Mouse (Mus musculus) mouse embryonic stem cell (cell line): ENCODE results near the gene Ppp4c.
"Not testable (repeated sequence)": the region's sequence is repeated elsewhere in the genome, so short reads cannot be mapped to it uniquely, and the experiment has no call there.

ENCODE experiments used
- in situ Hi-C, 2 experiments: fragments of 300-500 bp; cut with MboI; formaldehyde crosslinking; loops; 1 replicate in 1 of 2; 3 replicates in 1 of 2; pipeline ENCODE4 v1.14.3; 2019 to 2020; ENCODE audit warnings: low sequenced_read_pairs in 2 of 2, low pct_unique_long_range_greater_than_20kb in 1 of 2, mixed read lengths in 1 of 2; ENCODE audit not compliant: unreplicated experiment in 1 of 2

Ppp4c gene

DNA sequence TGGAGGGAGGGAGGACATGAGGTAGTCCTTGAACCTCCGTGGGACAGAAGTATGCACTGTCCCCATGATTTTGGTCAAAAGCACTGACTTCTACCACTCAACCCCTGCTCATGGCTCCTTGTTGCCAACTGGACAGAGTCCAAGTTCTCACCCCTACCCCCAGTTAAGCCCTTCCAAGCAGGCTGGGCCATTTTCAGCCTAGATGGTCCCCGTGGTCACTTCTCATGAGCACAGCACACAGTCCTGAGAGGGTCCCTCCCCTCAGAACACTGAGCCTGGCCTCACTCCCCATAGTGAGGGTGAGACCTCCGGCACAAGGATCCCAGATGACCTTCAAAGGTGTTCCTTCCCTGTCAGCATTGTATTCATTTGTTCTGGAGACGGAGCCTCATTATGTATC, 3.2 kb downstream of the Ppp4c start:
- in situ Hi-C loops: no loop called here

DNA sequence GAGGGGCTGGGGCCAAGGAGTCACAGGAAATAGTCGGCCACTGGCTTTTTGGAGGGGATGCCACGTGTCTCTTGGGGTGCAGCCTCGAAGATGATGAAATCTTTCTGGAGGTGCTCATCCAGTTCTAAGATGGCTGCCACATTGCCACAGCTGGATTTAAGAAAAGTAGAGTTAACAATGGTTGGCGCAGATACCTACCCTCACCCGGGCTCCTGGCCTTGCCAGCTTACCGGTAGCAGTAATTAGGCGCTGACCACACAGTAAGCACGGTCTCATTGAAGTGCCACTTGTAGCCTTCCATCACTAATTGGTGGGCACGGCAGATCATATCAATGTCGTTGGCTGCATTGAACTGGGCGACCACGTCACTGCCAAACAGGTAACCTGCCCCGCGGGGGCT, 6.2 kb downstream of the Ppp4c start:
- in situ Hi-C loops: no loop called here

DNA sequence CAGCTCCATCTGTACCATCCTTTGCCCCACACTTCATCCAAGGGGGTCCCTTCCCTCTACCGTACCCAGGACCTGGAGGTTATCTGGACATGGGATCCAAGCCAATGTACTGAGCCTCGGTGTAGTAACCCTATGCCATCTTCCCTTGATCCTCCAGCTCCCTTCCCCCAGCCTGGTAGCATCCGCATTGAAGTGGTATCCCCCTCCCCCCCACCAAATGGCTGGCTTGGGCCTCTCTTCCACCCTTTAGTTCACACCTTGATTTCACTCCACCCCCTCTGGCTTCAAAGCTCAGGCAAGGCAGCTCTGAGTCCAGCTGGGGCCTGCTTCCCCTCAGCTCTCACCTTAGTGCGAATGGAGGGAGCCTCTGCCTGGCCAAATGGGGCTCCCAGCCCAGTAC, 7.2 kb downstream of the Ppp4c start:
- in situ Hi-C loops: no loop called here

DNA sequence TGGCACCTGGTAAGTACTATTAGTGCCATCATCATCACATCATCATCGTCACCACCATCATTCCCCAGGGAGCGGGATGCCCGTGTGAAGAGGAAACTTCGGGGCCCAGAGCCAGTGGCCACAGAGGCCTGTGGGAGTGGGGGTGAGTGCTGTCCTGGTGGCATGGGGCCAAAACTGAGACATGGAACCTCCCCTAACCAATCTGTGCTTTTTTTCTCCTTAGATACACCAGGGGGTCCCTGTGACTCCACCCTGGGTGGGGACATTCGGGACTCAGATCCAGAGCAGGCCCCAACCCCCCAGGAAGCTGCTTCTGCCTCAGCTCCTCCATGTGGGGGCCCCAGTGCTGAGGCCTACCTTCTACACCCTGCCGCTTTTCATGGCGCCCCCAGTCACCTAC, 7.8 kb downstream of the Ppp4c start:
- in situ Hi-C loops: no loop called here

DNA sequence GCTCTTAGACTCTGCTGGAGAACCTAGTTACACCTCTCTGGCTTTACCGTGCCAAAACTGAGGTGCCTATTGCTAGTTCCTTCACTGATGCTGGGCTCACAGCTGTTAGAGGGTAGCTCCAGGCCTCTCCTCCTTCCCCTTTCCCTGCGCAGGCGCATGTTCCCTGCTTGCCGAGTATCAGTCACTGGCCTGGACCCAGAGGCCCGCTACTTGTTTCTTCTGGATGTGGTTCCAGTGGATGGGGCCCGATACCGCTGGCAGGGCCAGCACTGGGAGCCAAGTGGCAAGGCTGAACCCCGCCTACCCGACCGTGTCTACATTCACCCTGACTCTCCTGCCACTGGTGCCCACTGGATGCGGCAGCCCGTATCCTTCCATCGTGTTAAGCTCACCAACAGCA, 9.6 kb downstream of the Ppp4c start:
- in situ Hi-C loops: no loop called here

DNA sequence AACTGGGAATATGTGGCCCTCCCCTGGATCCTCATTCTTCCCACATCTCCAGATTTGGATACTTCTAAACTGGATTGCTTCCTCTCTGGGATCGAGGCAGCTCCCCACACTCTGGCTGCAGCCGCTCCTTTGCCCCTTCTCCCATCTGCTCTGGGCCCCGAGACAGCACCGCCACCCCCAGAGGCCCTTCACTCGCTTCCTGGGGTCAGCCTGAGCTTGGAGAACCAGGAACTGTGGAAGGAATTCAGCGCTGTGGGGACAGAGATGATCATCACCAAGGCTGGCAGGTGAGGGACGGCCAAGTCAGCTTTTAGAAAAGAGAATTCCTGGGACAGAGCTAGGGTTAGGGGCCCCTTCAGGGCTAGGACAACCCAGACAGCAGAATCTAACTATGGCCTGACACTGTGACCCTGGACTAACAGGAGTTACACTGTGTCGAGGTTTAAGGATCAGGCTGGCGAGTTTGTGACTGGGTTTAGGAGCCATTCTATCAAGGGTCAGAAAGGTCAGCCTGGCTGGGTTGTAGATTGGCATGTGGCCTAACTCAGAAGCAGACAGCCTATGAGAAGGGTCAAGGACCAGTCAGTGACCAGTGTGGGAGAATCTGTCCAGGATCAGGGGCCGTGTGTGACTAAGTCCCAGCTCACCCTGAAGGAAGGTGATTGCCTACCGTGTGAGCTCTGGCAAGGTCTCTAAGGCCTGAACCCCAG, 10.5 kb downstream of the Ppp4c start:
- in situ Hi-C loops: no loop called here

DNA sequence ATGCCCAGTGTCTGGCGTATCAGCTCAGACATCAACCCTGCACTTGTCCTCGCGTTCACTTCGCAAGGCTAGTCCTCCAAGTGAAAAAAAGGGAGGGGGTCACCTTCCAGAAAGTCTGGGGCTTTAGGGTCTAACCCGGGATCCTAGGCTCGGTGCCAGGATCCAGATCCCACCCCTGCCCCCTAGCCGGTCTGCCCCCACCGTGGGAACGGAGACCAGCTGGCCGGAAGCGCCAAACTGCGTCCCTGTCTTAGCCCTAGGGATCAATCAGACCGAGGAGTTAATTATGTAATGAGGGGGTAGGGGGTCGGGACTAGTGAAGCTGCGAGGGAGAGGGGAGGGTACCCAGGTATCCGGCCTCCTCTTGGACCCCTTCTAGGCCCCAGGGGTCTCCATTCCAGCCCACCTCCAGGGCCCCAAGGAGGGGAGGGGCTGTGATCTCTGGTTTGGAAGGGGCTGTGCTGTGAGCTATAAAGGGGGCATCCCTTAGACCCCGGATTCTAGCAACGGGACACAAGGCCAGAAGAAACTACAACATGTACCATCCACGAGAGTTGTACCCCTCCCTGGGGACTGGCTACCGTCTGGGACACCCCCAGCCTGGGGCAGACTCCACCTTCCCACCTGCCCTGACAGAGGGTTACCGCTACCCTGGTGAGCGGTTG, 11.2 kb downstream of the Ppp4c start, which contains the start of gene Tbx6:
Gene Tbx6, plus strand, starts transcription at position 513 of the 665 bp plus-strand sequence.
- in situ Hi-C loops: no loop called here

DNA sequence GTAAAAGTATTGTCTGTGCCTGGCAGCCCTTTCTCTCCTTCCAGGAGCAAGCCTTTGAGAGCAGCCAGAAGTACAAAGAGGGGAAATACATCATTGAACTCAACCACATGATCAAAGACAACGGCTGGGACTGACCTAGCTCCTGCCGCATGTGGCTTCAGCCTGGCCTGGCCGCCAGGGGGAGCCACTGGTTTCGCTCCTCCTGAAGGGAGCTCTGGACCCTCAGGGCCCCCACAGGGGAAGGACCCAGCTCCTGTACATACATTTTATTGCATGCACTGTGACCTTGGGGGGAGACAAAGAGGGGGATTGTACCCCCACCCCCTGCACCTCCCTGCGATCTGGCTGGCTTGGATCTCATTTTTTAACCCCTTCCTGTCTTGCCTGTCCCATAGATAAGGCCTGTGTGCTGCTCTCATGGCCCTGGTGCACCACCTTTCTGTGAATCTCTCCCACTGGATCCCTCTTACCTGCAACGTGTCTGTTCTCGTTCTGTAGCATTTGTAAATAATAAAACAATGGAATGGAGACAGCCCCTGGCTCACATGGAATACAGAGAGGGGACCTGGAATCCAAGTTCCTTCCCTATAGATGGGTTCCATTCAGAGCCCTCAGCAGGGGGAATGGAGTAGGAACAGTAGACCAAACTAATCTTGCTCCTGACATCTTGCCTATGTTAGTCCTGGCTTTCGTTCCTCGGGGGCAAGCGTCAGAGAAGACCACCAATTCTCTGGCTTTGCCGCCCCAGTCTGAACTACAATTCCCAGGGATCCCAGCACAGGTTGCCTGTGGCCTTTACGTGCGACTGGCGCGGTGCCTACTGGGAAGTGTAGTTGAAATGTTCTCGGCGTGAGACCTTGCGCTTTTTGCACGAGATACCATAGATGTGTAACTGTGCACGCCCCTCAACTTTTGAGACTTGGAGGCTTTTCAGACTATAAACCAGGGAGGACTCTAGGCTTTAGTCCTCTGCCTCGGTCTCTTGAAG, 12.0 kb downstream of the Ppp4c start:
- in situ Hi-C loops: no loop called here

DNA sequence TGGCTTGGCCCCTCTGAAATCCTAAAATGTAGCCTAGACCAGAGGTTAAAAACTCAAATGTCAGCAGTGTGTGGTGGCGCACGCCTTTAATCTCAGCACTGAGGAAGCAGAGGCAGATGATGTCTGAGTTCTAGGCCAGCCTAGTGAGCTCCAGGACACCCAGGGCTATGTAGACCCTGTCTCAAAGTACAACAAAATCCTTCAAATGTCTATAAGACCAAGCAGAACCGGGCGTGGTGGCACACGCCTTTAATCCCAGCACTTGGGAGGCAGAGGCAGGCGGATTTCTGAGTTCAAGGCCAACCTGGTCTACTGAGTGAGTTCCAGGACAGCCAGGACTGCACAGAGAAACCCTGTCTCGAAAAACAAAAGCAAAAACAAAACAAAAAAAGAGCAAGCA, 13.2 kb downstream of the Ppp4c start:
- in situ Hi-C loops: not testable (repeated sequence)

DNA sequence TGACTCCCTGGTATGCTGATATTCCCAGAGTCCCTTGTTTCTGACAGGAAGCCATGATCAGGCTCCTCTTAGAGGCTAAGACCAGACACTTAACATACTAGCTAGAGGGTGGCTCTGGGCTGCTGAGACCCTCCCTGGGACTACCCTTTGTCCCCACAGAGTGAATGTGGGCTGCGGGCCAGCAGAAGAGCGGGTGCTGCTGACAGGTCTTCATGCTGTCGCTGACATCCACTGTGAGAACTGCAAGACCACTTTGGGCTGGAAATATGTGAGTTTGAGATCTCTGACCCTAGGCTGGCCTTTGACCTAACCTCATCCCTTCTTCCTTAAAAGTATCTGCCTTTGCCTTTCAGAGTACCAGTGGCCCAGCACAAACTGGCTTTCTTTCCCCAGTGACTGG, 14.1 kb downstream of the Ppp4c start:
- in situ Hi-C loops: no loop called here

DNA sequence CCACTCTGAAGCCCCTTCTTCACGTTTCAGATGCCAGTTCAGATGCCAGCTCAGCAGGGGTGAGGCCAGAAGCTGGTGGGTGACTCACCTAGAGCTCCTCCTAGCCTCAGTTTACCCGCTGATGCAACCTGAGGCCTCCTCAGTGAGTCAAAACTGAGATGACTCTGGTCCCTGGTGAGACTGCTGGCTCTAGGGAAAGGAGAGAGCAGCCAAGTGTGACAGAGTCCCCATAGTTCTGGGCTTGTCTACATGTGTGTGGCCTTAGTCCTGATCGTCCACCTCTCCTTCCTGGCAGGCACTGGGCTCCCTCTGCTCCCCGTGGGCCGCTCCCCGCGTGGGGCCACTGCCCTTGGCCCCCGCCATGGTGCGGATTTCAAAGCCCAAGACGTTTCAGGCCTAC, 14.8 kb downstream of the Ppp4c start:
- in situ Hi-C loops: no loop called here

DNA sequence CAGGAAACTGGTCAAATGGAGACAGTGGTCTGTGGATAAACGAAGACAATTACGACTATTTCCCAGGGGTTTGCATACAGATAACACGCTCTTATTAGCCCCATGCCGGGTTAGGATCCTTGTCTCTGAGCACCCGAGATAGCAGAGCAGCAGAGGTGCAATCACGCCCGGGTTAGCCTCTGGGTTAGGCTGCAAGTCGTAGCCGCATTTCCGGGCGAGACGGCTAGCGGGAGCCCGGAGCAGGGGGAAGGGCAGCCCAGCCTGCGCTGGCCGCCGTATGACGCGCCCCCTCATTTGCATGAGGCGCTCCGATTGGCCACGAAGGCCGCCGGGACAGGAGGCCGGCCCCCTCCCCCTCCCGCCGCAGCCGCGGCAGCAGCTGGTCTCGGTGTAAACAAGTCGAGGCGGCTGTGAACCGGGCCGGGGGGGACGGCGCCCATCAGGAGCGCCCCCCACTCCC, 15.7 kb downstream of the Ppp4c start, which contains the start of gene Ypel3:
Gene Ypel3, plus strand, starts transcription at position 358 of the 460 bp plus-strand sequence.
- in situ Hi-C loops: no loop called here

DNA sequence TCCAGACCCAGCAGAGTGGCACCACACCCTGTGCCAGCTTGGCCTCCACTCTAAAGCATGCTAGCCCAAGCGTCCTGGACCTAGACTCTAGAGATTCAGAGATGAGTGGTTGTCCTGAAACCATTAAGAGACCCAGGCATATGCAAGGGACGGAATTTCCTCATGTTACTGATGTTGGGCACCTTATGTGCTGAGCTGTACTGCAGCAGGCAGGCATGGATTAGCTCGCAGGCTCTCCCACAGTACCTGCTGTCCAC, 16.4 kb downstream of the Ppp4c start:
- in situ Hi-C loops: no loop called here

DNA sequence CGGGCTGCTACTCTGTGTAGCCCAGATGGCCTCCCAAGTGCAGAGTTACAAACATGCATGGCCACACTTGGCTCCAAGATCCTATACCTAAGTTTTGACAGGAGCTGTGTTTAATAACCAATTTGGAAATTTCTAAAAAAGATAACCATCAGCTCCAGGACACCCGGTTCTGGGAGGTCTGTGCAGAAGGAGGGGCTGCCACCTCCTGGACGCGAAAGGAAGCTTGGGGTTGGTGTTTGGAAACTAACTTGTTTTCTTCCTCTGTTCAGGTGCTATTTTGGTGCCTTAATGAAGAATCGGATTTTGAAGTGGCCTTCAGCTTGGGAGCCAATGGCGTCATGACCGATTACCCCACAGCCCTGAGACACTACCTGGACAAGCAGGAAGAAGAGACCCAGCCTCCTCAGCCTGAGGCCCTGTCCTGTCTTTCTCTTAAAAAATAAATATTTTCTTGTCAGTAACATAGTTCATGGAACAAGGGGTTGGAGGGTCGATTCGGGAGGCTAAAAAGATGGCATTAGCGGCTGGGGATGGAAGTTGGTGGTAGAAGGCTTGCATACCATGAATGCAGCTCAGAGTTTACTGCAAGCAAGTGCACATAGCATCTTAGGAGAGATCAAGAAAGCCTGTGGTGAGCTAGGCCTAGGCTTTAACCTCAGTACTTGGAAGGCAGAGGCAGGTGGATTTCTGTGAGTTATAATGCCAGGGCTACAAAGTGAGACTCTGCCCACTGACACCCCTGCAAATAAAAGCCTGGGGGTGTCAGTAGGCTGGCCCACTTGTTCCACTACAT, 16.9 kb downstream of the Ppp4c start:
- in situ Hi-C loops: no loop called here

DNA sequence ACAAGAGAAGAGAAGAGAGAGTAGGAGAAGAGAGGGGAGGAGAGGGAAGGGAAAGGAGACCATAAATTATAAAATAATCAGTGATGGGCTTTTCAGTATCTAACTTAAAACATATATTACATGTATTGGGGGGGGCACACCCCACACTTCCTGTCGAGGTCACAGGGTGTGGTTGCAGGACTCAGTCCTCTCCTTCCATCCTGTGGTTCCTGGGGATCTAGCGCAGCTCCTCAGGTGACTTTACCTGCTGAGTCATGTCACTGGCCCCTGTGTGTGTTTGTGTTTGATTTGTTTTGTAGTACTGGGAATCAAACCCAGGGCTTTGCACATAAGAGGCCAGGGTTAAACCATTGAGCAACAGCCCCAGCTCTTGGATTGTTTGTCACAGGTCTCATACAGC, 17.8 kb downstream of the Ppp4c start:
- in situ Hi-C loops: no loop called here

DNA sequence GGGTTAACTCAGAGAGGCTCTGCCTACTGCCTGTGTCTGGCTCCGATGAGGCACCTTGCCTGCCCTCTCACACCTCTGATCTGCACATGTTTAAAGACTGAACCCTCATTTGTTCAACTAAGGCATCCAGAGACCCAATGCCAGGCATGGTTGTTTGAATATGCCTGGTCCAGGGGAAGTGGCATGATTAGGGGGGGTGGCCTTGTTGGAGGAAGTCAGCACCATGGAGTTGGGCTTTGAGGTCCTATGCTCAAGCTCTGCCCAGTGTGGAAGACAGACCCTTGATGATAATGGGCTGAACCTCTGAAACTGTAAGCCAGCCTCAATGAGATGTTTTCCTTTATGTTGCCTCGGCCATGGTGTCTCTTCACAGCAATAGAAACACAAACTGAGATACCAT, 18.9 kb downstream of the Ppp4c start:
- in situ Hi-C loops: no loop called here

DNA sequence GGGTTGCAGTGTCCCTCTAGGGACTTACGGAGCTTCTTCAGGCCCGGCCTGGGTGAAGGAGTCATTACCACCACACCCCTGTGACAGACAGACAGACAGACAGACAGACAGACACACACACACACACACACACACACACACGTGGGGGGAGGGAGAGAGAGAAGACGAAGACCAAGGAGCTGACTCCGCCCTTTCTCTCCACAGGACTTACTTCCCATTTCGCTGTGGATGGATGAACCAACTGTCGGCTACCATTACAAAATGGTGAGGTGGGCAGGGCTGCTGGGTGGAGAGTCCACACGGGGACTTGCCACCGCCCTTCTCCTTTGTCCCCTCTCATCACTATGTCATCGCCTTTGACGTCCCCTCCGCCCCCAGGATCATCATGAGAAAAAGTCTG, 21.5 kb downstream of the Ppp4c start:
- in situ Hi-C loops: no loop called here

DNA sequence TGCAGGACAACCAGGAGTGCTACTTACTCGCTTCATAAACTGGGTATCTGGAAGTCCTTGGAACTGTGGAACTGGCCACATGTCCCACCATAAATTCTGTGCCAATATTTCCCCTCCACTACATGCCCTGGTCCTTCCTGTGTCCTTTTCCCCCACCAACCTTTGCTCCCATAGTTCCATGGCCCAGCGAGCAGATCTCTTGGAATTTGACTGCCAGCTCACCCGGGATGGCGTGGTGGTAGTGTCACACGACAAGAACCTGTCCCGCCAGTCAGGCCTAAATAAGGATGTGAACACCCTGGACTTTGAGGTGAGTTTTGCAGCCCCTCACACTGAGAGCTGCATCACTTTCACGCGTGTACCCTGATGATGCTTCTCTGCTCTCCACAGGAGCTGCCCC, 25.3 kb downstream of the Ppp4c start:
- in situ Hi-C loops: no loop called here

DNA sequence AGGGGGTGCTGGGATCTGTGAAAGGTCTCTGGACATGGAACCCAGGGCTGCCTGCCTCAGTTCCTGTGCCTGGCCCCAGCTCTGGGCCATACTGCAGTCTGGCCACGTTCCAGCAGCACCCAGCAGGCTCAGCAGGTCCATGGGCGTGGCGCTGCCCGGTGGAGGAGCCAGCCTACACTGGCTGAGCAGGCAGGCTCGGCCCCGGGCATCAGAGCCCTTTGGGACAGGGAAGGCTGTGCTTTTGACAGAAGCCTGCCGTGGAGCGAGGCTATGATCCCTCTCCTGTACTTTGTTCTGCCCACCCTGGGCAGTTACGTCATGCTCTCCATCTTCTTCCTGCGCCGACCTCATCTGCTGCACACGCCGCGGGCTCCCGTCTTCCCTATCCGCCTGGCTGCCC, 26.1 kb downstream of the Ppp4c start, which contains the start of gene Gdpd3:
Gene Gdpd3, plus strand, starts transcription at position 134 of the 400 bp plus-strand sequence.
- in situ Hi-C loops: no loop called here
